Mouse (Mus musculus): ENCODE measurements around the gene Lrrc9.

Lrrc9 gene

DNA sequence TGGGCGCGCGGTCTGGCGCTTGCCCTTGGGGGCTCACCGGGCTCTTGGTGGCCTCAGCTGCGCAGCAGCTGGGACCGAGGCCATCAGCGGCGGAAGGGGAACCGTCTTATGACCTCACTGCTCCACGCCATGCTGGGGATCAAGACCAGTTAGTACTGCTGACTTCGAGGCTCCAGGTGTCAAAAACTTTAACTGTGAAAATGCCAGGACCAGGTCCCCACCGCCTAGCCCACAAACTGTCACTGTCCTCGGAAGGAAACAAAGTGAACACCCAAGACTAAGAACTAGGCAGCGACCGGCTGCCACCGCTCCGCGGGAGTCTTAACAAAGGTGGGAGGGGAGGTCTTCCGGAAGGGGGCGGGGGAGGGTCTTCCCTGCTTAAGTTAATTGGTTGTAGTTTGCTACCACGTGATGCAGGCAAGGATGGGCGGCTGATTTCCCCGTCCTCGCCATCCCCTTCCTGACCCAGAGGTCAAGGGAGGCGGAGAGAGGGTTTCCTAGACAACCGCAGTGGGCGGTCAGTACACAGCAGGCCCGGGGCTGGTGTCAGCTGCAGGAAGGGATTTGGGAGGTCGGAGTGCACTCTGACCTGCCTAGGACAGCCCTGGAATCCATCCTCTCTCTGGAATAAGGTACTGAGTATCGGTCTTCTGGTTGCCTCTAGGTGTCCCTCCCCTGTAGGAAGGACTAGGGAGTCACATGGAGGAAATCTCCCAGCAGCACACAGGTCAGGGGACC is at the start of gene Lrrc9:
Lrrc9 (plus strand) TSS at position 28 of the 738 bp plus-strand sequence.
- peak; percentile 92 for DNase-seq (ENCODE audit: extremely low spot score, low spot score)

DNA sequence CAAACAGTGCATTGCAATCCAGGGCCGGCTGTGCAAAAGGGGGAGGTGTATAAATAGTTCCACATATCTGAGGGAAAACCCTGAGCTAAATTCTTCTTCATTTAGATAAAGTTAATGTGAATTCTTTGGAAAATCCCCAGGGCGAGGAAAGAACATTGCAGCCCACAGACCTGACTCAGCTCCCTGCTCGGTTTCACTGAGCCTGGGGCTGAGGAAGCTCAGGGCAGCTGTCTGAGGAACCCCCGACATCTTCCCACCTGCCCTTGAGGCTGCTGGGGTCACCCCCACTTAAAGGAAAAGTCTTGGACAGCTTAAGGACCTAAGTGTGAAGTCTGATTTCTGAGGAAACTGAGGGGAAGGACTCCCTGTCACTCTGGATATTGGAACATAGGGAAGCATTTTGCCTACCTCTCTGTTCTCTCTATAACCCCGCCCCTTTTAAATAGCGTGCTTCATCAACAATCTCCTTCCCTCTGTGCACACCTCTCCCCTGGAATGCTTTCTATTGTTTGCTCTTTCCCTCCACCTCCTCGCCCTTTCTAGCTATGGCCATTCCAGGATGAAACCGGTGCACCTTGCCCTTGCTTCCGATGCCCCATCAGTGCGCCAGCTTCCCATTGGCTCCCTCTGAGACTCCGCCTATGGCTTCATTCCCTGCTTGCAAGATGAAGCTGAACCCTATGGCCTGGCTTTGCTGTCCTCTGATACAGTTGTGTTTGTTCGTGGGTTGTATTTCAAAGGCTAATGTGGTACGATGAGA is 48.4 kb upstream of the Lrrc9 start:
- no peak for DNase-seq (ENCODE audit: extremely low spot score, low spot score)

DNA sequence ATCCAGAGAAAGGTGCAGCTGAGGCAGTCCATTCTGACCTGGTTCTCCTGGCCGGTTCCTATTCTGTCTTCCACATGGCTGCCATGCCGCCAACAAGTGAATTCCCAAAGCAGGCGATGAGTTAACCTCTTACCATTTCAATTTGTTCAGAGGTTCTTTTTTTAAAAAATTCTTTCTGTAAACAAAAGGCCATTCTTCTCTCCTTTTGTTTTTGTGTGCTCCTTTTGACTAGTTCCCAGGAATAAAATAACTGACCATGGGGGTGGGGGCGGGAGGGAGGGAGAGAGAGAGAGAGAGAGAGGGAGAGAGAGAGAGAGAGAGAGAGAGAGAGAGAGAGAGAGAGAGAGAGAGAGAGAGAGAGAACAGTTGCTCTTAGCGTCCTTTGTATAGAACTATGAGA is 36.6 kb upstream of the Lrrc9 start:
- DNase-seq (ENCODE audit: extremely low spot score, low spot score), result no peak

DNA sequence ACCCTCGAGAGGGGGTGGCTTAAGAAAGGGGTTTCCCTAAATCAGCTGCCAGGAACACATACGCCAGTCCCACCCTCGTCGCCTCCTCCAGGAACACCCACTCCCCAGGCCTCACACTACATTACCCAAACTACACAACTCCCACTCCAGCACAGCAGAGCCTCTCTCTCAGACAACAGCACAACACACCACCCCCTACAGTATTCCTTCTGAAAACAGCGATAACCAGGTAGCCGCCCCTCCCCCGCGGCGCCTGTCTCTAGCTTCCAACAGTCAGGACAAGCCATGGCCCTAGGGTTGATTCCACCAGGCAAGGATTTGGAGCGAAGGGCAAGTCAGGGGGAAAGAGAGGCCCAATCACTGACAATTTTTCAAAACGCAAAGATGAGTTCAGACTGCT is 34.5 kb upstream of the Lrrc9 start:
- DNase-seq (ENCODE audit: extremely low spot score, low spot score), result peak; percentile 15

DNA sequence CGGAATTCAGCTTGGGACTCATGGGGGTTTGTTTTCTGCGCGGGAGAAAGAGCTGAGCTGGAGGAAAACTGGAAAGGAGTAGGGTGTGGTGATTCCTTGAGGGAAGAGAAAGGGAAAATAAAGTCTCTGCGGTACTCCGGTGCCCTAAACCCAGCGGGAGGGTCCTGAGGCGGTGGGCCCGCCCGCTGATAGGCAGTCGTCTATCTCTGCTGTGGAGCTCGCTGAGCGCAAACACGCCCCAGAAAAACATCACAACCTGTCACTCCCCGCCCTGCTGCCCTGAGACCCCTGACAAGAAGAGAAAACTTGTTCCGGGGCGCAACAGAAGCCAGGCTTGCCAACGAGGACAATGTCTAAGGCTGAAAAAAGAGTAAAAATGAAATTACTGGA is 34.0 kb upstream of the Lrrc9 start:
- no peak for DNase-seq (ENCODE audit: extremely low spot score, low spot score)

DNA sequence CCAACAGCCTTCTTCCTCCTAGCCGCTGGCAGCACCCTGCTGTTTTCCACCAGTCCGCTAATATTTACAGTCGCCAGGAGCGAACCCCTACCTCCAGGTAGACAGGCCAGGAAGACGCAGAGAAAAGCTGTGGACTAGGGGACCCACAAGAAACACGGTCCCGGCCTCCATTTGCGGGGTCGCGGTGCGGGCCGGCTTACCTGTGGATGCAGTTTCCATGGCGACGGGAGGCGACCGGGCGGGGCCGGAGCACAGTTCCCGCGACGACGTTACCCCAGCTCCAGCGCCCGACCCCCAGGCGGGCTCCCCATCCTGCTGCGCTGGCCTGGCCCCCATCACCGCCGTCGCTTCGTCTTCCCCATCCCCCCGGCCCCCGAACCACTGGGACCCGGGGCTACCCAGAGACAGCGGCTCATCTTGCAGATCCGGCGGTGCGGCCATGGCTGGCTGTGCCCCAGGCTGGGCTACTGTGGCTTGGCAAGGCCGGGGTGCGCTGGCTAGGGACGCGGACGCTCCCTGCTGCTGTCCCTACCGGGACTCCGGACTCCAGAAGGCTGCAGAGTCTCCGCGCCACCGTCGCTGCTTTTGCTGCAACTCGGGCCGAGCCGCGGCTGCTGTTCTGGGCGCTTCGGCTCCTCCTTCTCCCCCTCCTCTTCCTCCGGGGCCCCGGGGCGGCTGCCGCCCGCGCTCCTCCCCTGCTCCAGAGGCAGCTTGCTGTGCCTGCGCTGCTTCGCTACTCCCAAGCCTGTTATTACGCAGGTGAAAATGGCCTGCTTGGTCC is 33.4 kb upstream of the Lrrc9 start:
- peak; percentile 78 for DNase-seq (ENCODE audit: extremely low spot score, low spot score)

DNA sequence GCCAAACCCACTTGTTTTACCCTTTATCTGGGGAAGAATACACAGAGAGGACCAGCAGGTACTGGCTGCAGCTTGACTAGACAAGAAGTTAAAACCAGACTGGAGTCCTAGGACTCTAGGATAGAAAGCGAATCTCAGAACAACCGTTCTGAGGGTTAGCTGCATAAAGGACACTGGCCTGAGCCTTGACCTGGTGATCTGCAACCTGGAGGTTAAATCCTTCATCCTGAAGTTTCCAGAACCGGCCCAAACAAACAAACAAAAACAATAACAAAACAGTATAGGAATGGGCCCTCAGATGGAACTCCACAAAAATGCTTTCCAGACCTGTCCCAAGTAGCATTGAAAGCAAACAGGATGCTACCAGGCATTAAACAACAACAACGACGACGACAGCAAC is 32.7 kb upstream of the Lrrc9 start, which contains the start of gene Rtn1:
Rtn1 (minus strand) TSS at position 101 of the 400 bp plus-strand sequence.
- no peak for DNase-seq (ENCODE audit: extremely low spot score, low spot score)

DNA sequence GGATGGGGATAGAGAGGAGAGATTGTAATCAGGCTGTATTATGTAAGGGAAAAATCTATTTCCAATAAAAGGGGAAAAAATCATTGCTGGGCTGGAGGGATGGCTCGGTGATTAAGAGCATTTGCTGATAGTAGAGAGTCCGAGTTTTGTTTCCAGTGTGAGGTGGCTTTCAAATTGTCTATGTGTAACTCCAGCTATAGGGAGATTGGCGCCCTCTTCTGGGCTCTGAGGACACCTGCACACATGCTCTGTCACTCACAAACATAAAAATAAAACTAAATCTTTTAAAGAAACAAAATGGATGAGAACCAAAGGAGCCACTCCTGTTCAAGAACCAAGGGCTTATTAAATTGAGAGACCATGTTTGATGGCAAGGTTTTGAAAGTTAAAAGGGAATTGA is 23.9 kb upstream of the Lrrc9 start:
- no peak for DNase-seq (ENCODE audit: extremely low spot score, low spot score)

DNA sequence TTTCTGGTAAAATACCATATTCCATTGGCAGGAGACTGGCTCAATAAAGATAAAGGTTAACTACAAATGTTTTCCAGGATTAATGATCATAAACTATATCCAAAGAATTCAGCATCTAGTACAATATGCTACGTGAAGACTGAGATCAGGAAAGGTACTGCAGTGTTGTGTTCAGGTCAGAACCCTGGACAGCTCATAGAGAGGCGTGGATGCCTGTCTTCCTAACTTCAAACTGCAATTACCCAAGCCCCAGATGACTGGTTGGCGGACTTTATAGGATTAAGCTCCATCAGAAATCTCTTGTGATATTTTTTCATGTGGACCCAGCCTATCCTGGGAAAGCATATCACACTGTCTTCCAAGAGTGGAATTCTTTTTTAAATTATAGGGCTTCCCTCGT is 19.0 kb upstream of the Lrrc9 start:
- DNase-seq (ENCODE audit: extremely low spot score, low spot score), result no peak

DNA sequence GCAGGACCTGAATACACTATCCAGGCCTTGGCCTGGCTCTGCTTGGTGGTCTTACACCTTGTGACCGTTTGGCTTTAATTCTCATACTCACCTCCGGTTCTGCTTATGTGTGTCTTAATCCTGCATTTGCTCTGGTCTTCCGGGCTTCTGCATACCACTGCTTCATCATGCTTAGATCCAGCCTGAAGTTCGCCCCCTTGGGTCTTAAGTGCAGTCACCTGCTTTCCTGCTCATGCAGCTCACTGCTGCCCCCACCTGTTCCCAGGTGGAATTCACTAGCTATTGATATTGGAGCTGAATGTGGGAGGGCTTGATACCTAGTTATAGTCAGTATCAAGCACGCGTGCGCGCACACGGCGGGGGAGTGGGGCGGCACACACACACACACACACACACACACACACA is 13.9 kb upstream of the Lrrc9 start:
- DNase-seq (ENCODE audit: extremely low spot score, low spot score), result peak; percentile 61

DNA sequence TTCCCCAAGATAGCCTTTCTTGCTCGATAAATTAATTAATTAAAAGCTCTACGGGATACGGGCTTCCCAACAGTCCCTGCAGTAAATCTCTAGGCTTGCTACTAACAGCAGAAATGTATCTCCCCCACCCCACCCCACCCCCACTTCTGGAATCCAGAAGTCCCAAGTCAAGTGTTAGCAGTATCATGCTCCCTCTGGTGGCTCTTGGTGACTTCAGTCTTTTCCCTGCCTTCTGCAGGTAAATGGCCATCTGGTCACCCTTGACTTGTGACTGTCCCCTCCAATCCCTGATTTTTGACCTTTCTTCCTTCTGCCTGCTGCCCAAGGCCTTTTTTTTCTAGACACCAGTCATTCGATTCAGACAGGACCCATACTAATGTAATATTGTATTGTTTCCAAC is 9.5 kb upstream of the Lrrc9 start:
- DNase-seq (ENCODE audit: extremely low spot score, low spot score), result no peak

DNA sequence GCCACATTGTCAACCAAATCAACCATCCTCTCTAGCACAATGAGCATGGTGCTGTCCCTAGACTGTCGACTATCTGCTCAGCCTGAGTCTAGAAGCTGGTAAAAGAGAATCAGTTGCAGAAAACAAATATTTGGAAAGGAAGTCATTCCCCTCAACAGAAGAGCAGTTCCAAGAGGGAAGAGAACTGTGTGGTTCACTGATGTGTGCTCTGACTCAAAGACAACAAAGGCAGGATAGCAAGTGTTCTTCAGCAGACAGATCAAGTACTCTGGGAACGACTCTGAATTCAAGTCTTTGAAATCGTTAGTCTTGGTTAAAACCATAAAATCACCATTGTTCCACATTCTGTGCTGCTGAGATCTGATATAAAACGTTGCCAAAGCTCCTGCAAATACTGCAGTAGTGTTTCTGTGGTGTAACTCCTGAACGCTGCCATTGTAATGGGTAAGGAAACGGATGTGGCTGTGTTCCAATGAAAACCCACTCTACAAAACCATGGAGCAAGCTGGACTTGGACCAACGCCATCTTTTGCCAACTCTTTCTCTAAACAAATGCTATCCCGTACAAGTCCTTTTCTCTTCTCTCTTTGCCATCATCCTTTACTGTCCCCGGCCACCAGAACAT is 8.3 kb upstream of the Lrrc9 start:
- DNase-seq (ENCODE audit: extremely low spot score, low spot score), result no peak

DNA sequence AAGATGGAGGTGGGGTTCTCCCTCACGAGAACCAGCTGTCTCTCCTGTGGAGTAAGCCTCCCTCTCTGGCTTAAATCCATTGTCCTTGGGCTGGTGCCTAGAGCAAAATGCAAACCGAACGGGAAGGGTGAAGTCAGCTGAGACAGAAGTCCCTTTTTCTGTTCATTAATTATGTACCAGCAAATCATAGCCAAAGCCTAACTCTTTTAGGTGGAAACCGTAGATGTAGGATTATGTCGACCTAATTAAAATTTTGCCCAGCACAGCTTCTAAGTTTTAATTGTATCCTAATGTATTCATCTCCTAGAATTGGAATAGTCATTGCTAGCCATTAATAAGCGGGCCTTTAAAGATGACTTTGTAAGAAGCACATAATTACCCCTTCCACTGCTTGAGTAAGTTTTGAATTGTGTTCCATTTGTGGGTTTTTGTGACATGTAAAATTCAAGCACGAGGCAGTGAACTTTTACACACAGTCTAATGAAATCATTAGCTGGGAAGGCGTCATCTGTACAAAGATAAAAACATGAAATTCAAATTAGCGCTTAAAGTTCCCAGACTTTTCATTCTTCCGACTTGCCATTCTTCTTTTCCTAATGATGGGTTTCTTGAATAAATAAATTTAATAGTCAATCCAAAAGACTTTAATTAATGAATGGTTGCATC is 3.9 kb upstream of the Lrrc9 start:
- DNase-seq (ENCODE audit: extremely low spot score, low spot score), result no peak

DNA sequence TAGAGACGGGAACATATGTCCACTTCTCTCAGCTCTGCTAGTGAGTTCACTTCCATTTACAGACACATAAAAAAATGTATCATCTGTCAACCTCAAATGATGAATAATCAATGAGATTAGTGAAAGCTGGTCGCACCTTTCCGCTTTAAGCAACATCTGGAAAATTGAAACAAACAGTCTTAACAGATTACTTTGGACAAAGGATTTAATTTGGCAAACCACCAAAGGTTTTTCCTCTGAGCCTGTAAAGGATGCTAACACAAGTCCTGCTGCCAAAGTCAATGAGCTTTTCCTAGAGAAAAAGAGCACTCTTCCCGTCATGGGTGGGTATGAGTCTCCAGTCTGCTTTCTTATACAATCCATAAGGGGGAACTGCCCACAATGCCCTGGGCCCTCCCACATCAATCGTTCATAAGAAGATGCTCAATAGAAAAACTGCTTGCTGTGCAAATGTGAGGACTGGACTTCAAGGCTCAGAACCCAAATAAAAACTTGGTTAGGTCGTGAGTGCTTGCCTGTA is 2.6 kb upstream of the Lrrc9 start:
- no peak for DNase-seq (ENCODE audit: extremely low spot score, low spot score)

DNA sequence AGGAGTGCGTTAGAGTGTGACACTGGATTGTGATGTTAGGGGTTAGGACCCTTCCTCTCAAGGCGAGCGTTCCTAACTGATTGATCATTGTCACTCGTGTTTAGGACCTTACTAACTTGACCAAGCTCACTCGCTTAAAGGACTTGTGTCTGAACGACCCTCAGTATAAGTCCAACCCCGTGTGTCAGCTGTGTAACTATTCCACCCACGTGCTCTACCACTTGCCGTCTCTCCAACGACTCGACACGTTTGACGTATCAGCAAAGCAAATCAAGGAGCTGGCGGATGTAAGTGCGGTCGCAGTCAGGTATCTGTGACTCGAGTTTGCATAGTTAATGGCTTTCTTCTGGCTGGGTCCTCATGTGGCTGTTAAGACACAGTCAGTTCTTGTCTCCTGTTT is 12.3 kb downstream of the Lrrc9 start:
- DNase-seq (ENCODE audit: extremely low spot score, low spot score), result no peak

DNA sequence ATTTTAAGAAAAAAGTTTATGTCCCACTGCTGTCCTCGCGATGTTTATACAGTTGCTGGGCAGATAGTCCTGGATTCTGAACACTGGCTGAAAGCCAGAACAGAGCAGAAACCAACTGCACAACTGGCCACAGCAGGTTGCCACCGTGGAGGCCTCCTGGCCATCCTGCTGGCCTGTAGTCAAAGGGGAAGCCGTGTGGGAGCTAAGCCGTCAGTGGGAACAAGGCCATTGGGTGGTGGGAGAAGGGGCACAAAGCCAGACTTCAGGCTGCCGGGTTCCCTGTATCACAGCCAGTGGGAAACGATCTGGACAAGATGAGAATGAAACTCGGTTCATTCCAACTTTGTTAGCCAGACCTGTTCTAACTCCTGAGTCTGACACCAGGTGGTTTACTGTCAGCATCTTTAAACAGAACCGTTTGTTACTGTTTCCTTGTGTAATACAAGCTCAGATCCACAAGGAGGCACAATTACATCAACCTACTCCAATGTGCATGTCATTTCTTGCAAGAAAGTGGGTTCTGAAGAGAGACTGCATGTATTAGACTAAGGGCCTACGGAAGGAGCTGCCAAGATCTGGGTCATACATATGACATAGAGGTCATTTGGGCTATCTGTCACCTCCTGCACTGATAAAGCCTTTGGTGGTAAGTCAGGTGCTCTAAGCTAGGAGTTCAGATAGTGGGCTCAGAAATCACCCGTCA is 19.7 kb downstream of the Lrrc9 start:
- DNase-seq (ENCODE audit: extremely low spot score, low spot score), result no peak

DNA sequence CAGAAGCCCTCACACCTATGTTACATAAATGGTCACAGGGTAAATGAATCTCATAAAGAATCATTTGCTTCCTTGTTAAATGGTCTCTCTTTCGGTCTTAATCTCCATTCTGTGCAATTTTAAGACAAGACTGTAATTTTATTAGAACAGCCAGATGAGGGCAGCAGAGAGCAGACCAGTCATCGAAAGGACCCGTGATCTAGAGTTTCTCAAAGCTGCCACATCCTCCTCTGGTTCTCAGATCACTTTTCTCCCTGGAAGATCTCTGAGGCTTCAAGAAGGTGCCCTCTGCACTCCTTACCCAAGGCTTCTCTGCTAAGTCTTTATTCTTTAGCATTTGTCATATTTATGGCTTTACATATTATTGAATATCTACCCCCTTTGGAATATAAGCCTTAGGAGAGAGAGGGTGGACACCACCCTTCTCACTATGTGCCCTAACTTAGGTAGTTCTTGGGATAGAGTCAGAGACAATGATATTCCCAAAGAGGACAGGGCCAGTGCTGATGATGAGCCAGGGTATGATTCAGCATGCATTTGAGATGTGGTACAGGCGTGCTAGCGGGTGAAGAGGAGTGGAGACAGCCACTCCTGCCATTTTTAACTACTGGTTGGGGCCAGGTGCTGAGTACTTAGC is 20.3 kb downstream of the Lrrc9 start:
- DNase-seq (ENCODE audit: extremely low spot score, low spot score), result peak; percentile 46

DNA sequence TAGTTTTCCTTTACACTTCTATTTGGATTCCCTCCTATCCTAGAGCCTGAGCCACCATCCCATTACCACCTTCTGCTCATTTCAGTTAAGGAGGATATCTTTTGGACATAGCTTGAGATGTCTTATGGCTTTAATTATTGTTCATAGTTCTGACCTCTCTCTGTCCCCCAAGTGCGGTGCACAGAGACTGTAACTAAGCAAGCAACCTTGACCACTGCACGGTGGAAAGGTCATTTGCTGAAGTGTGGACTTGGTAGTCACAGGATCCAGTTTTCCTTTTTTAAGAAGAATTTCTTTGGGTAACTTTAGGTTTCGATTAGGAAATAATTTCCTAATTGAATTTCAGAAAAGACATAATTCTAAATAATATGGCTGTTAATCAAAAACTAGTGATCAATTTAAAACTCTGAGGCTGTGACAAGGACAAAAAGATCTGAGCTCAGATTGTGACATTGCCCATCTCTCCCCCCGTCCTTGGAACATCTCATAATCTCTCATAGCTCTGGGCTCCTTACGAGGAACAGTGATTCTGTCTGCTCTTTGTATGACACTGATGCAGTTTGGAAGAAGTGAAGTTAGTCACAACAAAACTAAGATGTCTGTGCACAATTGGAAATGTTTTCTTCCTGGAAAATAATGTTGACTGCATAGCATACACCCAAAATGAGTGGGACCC is 24.3 kb downstream of the Lrrc9 start:
- no peak for DNase-seq (ENCODE audit: extremely low spot score, low spot score)

DNA sequence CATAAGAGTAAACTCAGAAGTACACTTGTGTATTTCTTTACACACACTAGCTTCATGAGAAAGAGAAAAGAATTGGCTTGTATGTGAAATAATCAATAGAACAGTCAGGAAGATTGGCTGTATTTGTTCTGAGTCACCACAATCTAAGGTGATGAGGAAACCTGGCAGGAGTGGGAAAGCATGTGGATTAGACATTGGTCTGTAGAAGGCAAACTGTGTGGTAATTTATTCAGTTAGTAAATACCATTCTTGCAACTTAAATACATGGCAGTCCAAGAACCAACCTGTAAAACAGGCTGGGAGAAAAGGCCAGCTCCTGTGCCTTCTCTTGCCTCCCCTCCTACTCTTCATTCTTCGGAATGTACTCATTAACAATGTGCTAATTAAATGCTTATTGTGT is 25.6 kb downstream of the Lrrc9 start:
- DNase-seq (ENCODE audit: extremely low spot score, low spot score), result no peak
